Mouse (Mus musculus): ENCODE data around the gene Dnmt3a. TPM values are rescaled to one million over a fixed set of nuclear protein-coding genes. Genes with fewer than 3 reads are reported as not detected.
A peak's percentile ranks its signal among the peaks of the same experiment; 100 is the strongest.

Dnmt3a gene
- total RNA-seq, 2 experiments from 2014 or later: 105 to 121 TPM

GRCm38 (mm10) chr12:3844335-3844734 lies 38.5 kb downstream of the Dnmt3a start:
- intact Hi-C loops (cut with DNase I): no loop called here
- no peak for DNase-seq

GRCm38 (mm10) chr12:3849481-3849880 lies 43.7 kb downstream of the Dnmt3a start:
- no peak for DNase-seq
- intact Hi-C loops (cut with DNase I): no loop called here

DNA sequence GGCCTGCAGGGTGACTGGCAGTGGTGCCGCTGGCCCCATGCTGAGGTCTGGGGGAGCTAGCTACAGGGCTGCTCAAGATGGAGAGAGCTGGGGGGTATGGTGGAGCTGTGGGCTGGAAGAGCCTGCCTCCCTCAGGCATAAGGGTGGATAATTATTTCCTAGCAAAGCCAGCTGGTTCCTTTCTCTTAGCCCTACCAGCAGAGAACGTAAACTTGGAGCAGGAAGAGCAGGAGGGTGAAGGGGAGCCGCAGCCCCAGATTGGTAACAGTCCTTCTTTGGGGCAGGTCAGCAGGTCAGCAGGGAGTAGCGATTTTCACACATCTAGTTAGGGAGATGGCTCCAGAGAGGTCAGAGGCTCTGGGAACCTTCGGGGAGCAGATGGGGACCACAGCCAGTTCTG lies 44.4 kb downstream of the Dnmt3a start:
- intact Hi-C loops (cut with DNase I): no loop called here
- no peak for DNase-seq

DNA sequence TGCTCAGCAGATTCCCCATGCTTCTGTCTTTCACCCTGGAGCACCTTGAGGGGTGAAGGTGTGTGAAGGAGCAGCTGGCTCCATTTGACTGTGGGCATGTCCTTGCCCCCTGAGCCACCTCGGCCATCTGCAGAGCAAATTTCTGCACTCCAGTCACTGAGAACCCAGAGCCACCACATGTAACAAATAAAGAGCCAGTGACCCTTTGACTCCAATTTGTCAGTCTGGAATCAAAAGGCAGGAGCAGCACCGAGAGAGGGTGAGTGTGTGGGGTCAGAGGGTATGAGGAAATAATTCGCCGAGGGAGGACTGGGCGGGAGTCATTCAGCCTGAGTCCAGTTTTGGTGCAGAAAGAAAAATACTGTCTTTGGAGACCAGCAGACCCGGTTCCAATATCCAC lies 44.9 kb downstream of the Dnmt3a start:
- no peak for DNase-seq
- intact Hi-C loops (cut with DNase I): no loop called here

GRCm38 (mm10) chr12:3851179-3851578 lies 45.4 kb downstream of the Dnmt3a start:
- no peak for DNase-seq
- intact Hi-C loops (cut with DNase I): no loop called here

- intact Hi-C loops (cut with DNase I): no loop called here
- no peak for DNase-seq
Measured at GRCm38 (mm10) chr12:3852521-3852920, 46.7 kb downstream of the Dnmt3a start.

DNA sequence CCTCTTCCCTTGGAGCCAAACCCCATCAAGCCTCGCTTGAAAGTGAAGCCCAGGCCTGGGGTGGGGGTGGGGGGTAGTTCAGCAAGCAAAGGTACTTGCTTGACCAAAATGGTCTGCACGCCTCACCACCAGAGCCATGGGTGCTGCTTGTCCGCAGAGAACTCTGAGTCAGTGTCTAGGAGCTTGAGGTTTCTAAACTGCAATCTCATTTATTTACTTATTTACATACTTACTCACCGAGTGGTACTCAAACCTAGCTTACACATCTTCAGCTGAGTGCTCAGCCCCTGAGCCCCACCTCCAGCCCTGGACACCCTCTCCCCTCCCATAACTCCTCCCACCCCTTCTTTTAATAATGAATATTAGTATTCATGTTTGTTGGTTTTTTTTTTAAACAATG lies 48.6 kb downstream of the Dnmt3a start:
- intact Hi-C loops (cut with DNase I): no loop called here
- no peak for DNase-seq

GRCm38 (mm10) chr12:3855762-3856501 lies 50.1 kb downstream of the Dnmt3a start:
- peak; percentile 87 to 88 for DNase-seq
- intact Hi-C loops (cut with DNase I): loop anchor here (2.0 kb wide), 1 partner anchor 15 kb away; no protein-coding TSS in a partner anchor

- no peak for DNase-seq
- intact Hi-C loops (cut with DNase I): loop anchor here (2.0 kb wide), 1 partner anchor 14 kb away; no protein-coding TSS in a partner anchor
Measured at GRCm38 (mm10) chr12:3856748-3857147, 50.9 kb downstream of the Dnmt3a start.

- intact Hi-C loops (cut with DNase I): loop anchor here (2.0 kb wide), 1 partner anchor 14 kb away; no protein-coding TSS in a partner anchor
- no peak for DNase-seq
Measured at GRCm38 (mm10) chr12:3857231-3857630, 51.4 kb downstream of the Dnmt3a start.

DNA sequence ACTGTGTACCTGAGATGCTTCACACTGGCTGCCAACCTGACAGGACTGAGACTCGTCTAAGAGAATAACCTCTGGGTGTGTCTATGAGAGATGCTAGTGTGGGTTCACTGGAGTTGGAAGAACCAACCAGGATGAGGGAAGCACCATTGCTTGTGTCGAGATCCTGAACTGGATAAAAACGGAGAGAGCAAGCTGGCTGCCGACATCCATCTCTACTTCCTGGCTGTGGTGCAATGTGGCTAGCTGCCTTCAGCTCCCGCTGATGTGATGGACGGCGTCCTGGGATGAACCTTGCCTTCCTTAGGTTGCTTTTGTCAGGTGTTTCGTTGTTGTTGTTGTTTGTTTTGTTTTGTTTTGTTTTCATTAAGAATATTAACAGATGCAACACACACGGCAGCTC lies 52.0 kb downstream of the Dnmt3a start:
- intact Hi-C loops (cut with DNase I): loop anchor here (2.0 kb wide), 1 partner anchor 13 kb away; no protein-coding TSS in a partner anchor
- no peak for DNase-seq

- intact Hi-C loops (cut with DNase I): no loop called here
- DNase-seq: no peak
Measured at GRCm38 (mm10) chr12:3858754-3859153, 52.9 kb downstream of the Dnmt3a start.

DNA sequence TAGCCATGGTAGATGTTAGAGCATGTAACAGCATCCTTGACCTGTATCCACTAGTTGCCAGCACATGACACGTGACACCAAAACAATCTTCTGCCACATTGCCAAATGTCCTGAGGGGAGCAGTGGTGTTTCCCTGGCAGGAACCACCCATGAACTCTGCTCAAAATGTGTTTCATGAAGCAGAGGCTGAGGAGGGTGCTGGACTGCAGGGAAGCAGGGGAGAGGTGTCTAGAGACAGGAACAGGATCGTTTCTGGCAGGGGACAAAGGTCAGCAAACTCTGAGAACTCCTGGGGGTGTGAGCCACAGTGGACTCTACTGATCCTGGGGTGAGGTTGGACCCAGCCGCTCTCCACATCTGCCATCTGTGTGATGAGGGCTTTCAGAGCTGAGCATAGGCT lies 53.7 kb downstream of the Dnmt3a start:
- intact Hi-C loops (cut with DNase I): no loop called here
- no peak for DNase-seq

DNA sequence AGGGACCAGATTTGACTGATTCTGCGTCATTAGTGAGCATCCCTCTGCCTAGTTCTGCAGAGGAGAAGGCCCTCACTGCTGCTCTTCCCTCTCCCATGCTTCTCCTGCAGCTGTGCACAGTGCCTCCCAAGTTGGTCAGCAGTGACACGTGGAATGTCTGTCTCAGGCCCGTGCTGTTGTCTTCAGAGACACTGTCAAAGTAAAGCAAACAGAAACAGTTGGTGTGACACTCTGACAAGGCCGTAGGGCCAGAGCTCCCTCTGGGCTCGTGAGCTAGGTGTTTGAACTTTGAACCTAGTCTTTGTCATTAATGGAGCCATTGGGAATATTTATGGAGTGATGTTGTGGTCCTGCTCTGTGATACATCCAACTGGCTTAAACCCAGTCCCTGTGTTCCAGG lies 54.2 kb downstream of the Dnmt3a start:
- DNase-seq: no peak

GRCm38 (mm10) chr12:3861665-3862228 lies 55.9 kb downstream of the Dnmt3a start:
- no peak for DNase-seq
- intact Hi-C loops (cut with DNase I): no loop called here

More for the DNA sequence above, 54.2 kb downstream of the Dnmt3a start:
- intact Hi-C loops (cut with DNase I): no loop called here

DNA sequence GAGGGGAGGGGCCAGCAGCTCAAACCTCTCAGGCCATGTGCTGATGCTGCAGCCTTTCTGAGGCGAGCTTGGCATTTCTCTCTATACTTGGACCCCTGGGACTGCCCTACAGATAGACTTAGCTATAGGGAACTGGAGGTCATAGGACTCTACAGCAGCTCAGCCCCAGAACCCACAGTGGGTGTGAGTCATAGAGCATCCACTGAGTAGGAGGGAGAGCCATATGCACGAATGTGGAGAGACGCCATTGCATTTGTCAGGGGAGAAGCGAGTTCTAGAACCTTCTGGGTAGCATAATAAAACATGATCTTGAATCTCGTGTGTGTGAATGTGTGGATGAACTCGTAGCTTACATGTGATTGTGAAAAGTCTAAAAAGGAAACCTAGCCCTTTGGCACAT lies 56.4 kb downstream of the Dnmt3a start:
- DNase-seq: no peak
- intact Hi-C loops (cut with DNase I): no loop called here

- intact Hi-C loops (cut with DNase I): no loop called here
Measured at GRCm38 (mm10) chr12:3864208-3864607, 58.4 kb downstream of the Dnmt3a start.

DNA sequence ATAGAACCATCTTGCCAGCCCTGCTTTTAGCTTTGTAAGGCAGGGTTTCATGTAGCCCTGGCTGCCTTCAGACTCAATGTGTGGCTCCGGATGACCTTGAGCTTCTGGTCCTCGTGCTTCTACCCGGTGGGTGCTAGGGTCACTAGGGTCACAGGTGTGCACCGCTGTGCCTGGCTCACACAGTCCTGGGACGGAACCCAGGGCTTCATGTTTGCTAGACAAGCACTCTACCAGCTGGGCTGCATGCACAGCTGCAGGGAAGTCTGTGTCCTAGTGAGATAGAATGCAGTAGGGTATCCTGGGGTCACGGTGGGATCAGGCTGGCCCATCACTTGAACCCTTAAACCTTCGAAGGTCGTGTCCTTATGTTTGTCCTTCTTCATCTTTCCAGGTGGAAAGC lies 59.8 kb downstream of the Dnmt3a start:
- intact Hi-C loops (cut with DNase I): no loop called here
- DNase-seq: no peak

More at GRCm38 (mm10) chr12:3864208-3864607, 58.4 kb downstream of the Dnmt3a start:
- no peak for DNase-seq

GRCm38 (mm10) chr12:3866654-3867370 lies 61.0 kb downstream of the Dnmt3a start:
- intact Hi-C loops (cut with DNase I): no loop called here
- DNase-seq: peak; percentile 59 to 64

DNA sequence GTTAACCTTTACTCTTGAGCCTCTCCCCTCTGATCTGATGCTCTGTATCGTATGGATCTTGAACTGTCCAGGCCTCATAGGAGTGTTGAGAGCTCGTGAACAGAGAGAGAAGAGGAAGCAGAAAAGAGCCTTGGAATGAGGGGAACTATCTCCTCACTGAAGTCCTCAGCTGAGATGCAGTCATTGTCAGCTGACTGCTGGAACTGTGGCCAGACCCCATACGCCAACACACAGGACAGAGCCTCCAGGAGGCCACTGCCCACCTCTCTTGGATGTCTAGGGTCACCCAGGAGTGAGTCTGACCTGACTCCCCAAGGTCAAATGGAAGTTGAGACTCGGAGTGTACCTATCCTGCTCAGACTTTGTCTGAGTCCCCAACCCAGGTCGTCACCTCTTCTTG lies 62.3 kb downstream of the Dnmt3a start:
- DNase-seq: no peak
- intact Hi-C loops (cut with DNase I): no loop called here

DNA sequence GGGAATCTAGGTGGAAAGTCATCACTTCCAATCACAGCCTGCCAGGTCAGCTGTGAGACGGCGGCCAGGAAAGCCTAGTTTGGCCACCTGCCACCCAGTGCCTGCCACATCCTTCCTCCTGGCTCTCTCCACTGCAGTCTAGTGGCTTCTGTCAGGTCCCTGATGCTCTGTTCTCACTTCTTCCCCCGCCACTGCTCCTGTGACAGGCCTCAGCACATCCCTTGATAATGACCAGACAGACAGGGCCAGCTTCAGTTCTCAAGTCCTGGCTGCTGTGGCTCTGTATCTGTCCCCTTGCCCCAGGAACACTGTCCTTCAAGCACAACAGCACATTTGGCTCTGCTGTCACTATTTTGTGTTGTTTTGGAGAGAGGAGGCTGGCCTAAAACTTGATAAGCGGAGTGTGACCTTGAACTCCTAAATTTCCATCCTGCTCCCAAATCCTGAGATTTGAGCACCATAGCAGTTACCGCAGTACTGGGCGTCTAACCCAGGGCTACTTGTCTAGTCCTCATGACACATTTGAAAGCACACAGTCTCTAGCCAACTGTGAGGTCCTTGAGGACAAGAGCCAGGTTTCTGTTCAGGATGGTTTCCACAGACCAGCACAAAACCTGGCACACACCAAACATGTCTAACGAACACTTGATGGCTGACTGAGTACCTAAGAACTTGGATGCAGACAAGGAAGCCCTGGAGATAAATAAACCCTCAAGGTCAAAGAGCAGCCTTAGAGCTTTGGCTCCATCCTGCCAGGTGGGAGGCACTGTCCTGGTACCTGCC lies 63.1 kb downstream of the Dnmt3a start:
- intact Hi-C loops (cut with DNase I): no loop called here
- peak; percentile 79 to 81 for DNase-seq

Data from heart, postnatal 10 days (tissue).